Mouse (Mus musculus): Measurements from ENCODE around the gene Sorcs2.
"Not testable (repeated sequence)": the region's sequence is repeated elsewhere in the genome, so short reads cannot be mapped to it uniquely, and the experiment has no call there.

DNA sequence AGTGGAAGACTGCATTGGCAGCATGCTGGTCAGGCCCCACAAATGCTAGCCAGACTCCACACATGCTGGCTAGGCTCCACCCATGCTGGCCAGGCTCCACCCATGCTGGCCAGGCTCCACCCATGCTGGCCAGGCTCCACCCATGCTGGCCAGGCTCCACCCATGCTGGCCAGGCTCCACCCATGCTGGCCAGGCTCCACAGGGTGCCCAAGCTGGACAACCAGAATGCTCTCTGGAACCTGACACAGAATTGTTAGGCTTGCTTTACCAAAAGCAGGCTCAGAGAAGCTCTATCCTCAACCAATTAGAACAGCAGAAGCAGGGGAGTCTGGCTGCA lies 7.4 kb downstream of the Sorcs2 start:
- TF ChIP-seq CTCF (conservative IDR thresholded peaks at IDR 0.05; ENCODE audit: low read length); POU5F1 (IDR thresholded peaks at IDR 0.05; ENCODE audit: borderline replicate concordance, low read length); NANOG (IDR thresholded peaks at IDR 0.05; ENCODE audit: borderline replicate concordance, low read length): not testable (repeated sequence)
